Mouse (Mus musculus) olfactory bulb, adult 2 months (tissue): ENCODE measurements around the gene Dpp4.

Experiments used
- CTCF ChIP-seq: fragments of 200-500 bp; IDR thresholded peaks from 2 replicates; pipeline ENCODE4 v1.5.1; 2012; ENCODE audit warnings: low read depth, mild to moderate bottlenecking, low read length, moderate library complexity; ENCODE audit not compliant: insufficient read depth
- POLR2A ChIP-seq: fragments of 200-500 bp; IDR thresholded peaks from 2 replicates; pipeline ENCODE4 v1.6.1; 2012; ENCODE audit warnings: mild to moderate bottlenecking, low read depth, low read length, moderate library complexity; ENCODE audit not compliant: insufficient read depth

GRCm38 (mm10) chr2:62347762-62348161, 64.3 kb downstream of the Dpp4 start:
- TF ChIP-seq CTCF (no peak), POLR2A (no peak)
